Mouse (Mus musculus): ENCODE measurements around the gene Olfr780. TPM values are rescaled to one million over a fixed set of nuclear protein-coding genes. Genes with fewer than 3 reads are reported as not detected.

Gene Olfr780
- total RNA-seq (2023) = not detected in 2 replicates

DNA sequence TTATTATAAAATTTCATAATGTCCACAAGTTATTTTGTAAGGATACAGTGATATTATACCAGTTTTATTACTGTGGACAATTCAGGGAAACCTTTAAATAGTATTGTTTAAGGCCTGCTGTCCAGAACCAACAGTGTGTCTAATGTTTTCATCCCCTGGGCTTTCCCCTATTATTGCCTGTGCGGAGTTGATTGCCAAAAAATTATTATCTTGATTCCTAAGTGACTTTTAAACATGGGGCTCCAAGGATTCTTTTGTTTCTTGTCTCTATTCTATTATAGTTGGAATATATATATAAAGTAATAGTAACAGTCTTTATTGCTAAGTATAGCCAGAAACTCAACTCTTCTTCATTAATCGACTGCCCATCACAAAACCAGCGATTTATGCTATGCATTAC, at the start of gene Olfr780:
Gene Olfr780 (plus strand): TSS at position 301 of the 400 bp plus-strand sequence.

DNA sequence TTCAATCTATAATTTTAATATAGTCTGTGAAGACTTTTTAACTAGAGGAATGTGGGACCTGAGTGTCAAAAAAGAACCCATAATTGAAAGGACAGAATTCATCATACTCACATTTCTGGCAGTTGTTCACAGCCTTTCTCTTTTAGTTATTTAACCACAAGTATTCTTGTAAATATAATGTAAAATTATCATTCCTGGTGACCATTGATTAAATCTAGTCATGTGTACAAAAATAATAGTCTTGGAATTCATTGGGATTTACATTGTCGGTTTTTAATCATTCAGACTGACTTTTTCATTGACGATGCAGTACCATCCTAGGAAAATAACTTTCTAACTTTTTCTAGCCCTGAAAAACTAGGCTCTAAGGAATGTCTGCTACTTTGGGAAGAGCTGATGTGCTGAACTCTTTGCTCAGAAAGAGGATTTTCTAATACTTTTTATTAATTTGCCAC, 46.8 kb upstream of the Olfr780 start, which contains the start of gene Olfr777:
Gene Olfr777 (minus strand): TSS at position 405 of the 455 bp plus-strand sequence.

DNA sequence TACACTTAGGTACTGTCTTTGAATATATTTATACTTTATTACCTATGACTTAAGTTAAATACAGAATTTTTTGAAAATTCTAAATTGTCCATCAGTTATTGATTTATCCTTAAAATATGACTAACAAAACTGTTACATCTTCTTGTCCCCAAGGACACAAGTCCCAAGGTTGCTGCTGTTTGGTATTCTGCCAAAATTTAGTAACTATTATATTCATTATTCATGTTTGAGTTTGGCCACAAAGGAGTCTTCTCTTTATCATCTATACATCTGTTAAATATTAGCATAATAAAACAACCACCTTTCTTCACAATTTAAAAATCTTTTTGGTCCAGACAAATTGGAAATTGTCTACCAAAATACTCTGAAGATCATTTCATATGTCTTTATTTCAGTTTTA, 10.6 kb downstream of the Olfr780 start, which contains the start of gene Olfr781:
Gene Olfr781 (plus strand): TSS at position 301 of the 400 bp plus-strand sequence.

DNA sequence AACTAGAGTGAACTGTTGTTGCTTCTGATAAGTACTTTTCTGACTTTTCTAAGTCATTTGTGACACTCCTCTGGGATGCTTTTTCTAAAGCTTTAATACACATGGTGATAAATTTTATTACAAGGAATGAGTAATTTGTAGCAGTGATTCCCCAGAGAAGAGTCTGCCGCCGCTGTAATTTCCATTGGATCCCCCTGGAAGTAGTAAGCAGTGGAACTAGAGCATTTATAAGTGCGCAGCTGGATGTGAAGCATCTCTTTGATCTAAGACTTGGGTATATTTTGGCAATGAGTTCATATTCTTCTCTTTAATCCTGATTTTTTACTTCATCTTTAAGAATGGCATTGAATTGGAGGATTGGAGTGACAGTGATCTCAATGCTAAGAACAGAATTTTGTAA, 30.6 kb downstream of the Olfr780 start, which contains the start of gene Olfr782:
Gene Olfr782 (plus strand): TSS at position 301 of the 400 bp plus-strand sequence.

Other genes starting within 250 kb of the Olfr780 start
- gene Olfr766-ps1, start 249.1 kb upstream of the Olfr780 start, total RNA-seq (2023) = not detected in 2 replicates
- gene Olfr767, start 235.2 kb upstream of the Olfr780 start, total RNA-seq (2023) = 0.09 TPM in 1 of 2 replicates, not detected in the other
- not detected in 2 replicates for gene Olfr768, start 218.7 kb upstream of the Olfr780 start, total RNA-seq (2023)
- gene Olfr769, start 200.3 kb upstream of the Olfr780 start, total RNA-seq (2023) = not detected in 2 replicates
- not detected in 2 replicates for gene Olfr770, start 179.1 kb upstream of the Olfr780 start, total RNA-seq (2023)
- gene Olfr771, start 153.4 kb upstream of the Olfr780 start, total RNA-seq (2023) = not detected in 2 replicates
- gene Olfr772, start 140.2 kb upstream of the Olfr780 start, total RNA-seq (2023) = not detected in 2 replicates
- gene Olfr773, start 130.7 kb upstream of the Olfr780 start, total RNA-seq (2023) = not detected in 2 replicates
- gene Olfr774, start 81.9 kb upstream of the Olfr780 start, total RNA-seq (2023) = not detected in 2 replicates
- gene Olfr775, start 69.7 kb upstream of the Olfr780 start, total RNA-seq (2023) = not detected in 2 replicates
- not detected in 2 replicates for gene Olfr776, start 59.0 kb upstream of the Olfr780 start, total RNA-seq (2023)
- gene Olfr777, start 46.6 kb upstream of the Olfr780 start, total RNA-seq (2023) = not detected in 2 replicates
- not detected in 2 replicates for gene Olfr781, start 10.7 kb downstream of the Olfr780 start, total RNA-seq (2023)
- not detected in 2 replicates for gene Olfr782, start 30.7 kb downstream of the Olfr780 start, total RNA-seq (2023)
- 0.28 TPM in 1 of 2 replicates, not detected in the other for gene Olfr784, start 66.0 kb downstream of the Olfr780 start, total RNA-seq (2023)
- not detected in 2 replicates for gene Olfr785, start 87.3 kb downstream of the Olfr780 start, total RNA-seq (2023)
- gene Olfr786, start 109.2 kb downstream of the Olfr780 start, total RNA-seq (2023) = not detected in 2 replicates
- gene Olfr787, start 143.7 kb downstream of the Olfr780 start, total RNA-seq (2023) = not detected in 2 replicates
- gene Olfr788, start 152.9 kb downstream of the Olfr780 start, total RNA-seq (2023) = not detected in 2 replicates
- 0.09 TPM in 1 of 2 replicates, not detected in the other for gene Olfr789, start 166.6 kb downstream of the Olfr780 start, total RNA-seq (2023)
- gene Olfr790, start 180.4 kb downstream of the Olfr780 start, total RNA-seq (2023) = not detected in 2 replicates
- not detected in 2 replicates for gene Olfr791, start 203.7 kb downstream of the Olfr780 start, total RNA-seq (2023)
- gene Olfr792, start 221.0 kb downstream of the Olfr780 start, total RNA-seq (2023) = not detected in 2 replicates
- not detected in 2 replicates for gene Olfr794, start 249.5 kb downstream of the Olfr780 start, total RNA-seq (2023)

All from neutrophil, adult 65 days (primary cell).